Mouse (Mus musculus) liver, embryonic 11.5 days (tissue): ENCODE measurements around the gene Fkbp3. TPM values are rescaled to one million over a fixed set of nuclear protein-coding genes. Genes with fewer than 3 reads are reported as not detected.
"Not testable (repeated sequence)": the region's sequence is repeated elsewhere in the genome, so short reads cannot be mapped to it uniquely, and the experiment has no call there.

Source experiments
- ATAC-seq: fragments of 200-750 bp; cut with Nextera tagmentation; replicated peaks from 2 replicates; pipeline ENCODE4 v1.8.0; 2017; ENCODE audit warnings: moderate number of reproducible peaks, mild to moderate bottlenecking, moderate TSS enrichment, moderate library complexity; ENCODE audit not compliant: low FRiP score
- DNase-seq: peaks from one replicate; pipeline ENCODE4 v3.0.0-alpha.2; 2017; ENCODE audit warnings: low spot score
- H3K27ac ChIP-seq: fragments of 300-500 bp; sonication (generic); 2 replicates; pipeline ENCODE4 v1.5.1; 2014; ENCODE audit warnings: mild to moderate bottlenecking, low read depth, low read length, control low read depth
- H3K27me3 ChIP-seq: fragments of 300-500 bp; sonication (generic); replicated peaks from 2 replicates; pipeline ENCODE4 v1.6.1; 2014; ENCODE audit warnings: low read length, mixed read lengths; ENCODE audit not compliant: control insufficient read depth, insufficient read depth
- H3K36me3 ChIP-seq: fragments of 300-500 bp; sonication (generic); 2 replicates; pipeline ENCODE4 v1.6.1; 2014; ENCODE audit warnings: mild to moderate bottlenecking, low read length, moderate library complexity, mixed read lengths; ENCODE audit not compliant: control insufficient read depth, insufficient read depth
- H3K4me1 ChIP-seq: fragments of 300-500 bp; sonication (generic); replicated peaks from 2 replicates; pipeline ENCODE4 v1.6.1; 2014; ENCODE audit warnings: low read length, mixed read lengths; ENCODE audit not compliant: control insufficient read depth, insufficient read depth
- H3K4me2 ChIP-seq: fragments of 300-500 bp; sonication (generic); 2 replicates; pipeline ENCODE4 v1.6.1; 2014; ENCODE audit warnings: mild to moderate bottlenecking, control low read depth, moderate library complexity
- H3K4me3 ChIP-seq: fragments of 300-500 bp; sonication (generic); 2 replicates; pipeline ENCODE4 v1.5.1; 2014; ENCODE audit warnings: low read depth, low read length, control low read depth
- H3K9ac ChIP-seq: fragments of 300-500 bp; sonication (generic); 2 replicates; pipeline ENCODE4 v1.6.1; 2014; ENCODE audit warnings: low read depth, low read length, control low read depth
- H3K9me3 ChIP-seq: fragments of 300-500 bp; sonication (generic); 2 replicates; pipeline ENCODE4 v1.6.1; 2016; ENCODE audit warnings: low read length, inconsistent platforms, mixed read lengths; ENCODE audit not compliant: control insufficient read depth
- WGBS: fragments of 180-500 bp; shearing (Covaris S2); extraction: QIAGEN DNeasy Blood & Tissue Kit; methylation state at CpG from one replicate; pipeline ENCODE4 v1.1.7; 2014; 5-methylcytosine and 5-hydroxymethylcytosine counted together
- polyA plus RNA-seq: library from polyadenylated mRNA; unstranded; fragments of >200 nt; fragmentation: Nextera tagmentation; extraction: Ambion mirVana; gene quantifications from 2 replicates; pipeline ENCODE4 v1.2.1, GENCODE M21; 2014

The Fkbp3 gene
- 388 and 394 TPM in 2 replicates for polyA plus RNA-seq

GRCm38 (mm10) chr12:65073611-65074178, at the start of gene Fkbp3:
Gene Fkbp3 (minus strand): TSS chr12:65074007.
- Histone ChIP-seq H3K27me3 (no peaks in the 10 kb centered on the region), H3K9ac (peak within 1 kb of the TSS; percentile 89), H3K4me3 (peak within 1 kb of the TSS; percentile 95), H3K4me2 (peak within 1 kb of the TSS; percentile 88), H3K9me3 (no peaks in the 10 kb centered on the region), H3K4me1 (peaks cover 22% of the 10 kb centered on the region), H3K27ac (peak within 1 kb of the TSS; percentile 66), H3K36me3 (peaks cover 3% of the 10 kb centered on the region; the same call in 1 of the 2 replicates)
- under 1% methylated on average over 49 of the region's 49 CpGs for WGBS
- DNase-seq (peak; percentile 96), ATAC-seq (peak; percentile 98)

GRCm38 (mm10) chr12:65119451-65119850, 45.6 kb upstream of the Fkbp3 start:
- H3K4me3 ChIP-seq, result no peak overlapping the region
- no peaks in the 10 kb centered on the region for H3K4me1 ChIP-seq
- peaks cover 18% of the 10 kb centered on the region; the same call in 1 of the 2 replicates for H3K36me3 ChIP-seq
- ATAC-seq (no peak), DNase-seq (no peak)
- no peak overlapping the region for H3K4me2 ChIP-seq
- H3K9me3 ChIP-seq, result no peaks in the 10 kb centered on the region
- no peak overlapping the region for H3K27ac ChIP-seq
- H3K27me3 ChIP-seq, result no peaks in the 10 kb centered on the region
- WGBS, result 97% methylated on average over 5 of the region's 5 CpGs
- no peak overlapping the region for H3K9ac ChIP-seq

- WGBS, result 90% methylated on average over 7 of the region's 7 CpGs
- Histone ChIP-seq H3K9ac (no peak overlapping the region), H3K4me3 (no peak overlapping the region), H3K9me3 (no peaks in the 10 kb centered on the region), H3K36me3 (peaks cover 19% of the 10 kb centered on the region; the same call in 1 of the 2 replicates), H3K27me3 (no peaks in the 10 kb centered on the region), H3K4me1 (no peaks in the 10 kb centered on the region), H3K4me2 (no peak overlapping the region), H3K27ac (no peak overlapping the region)
- DNase-seq (no peak), ATAC-seq (no peak)
Observed at GRCm38 (mm10) chr12:65118968-65119367, 45.2 kb upstream of the Fkbp3 start.

- ATAC-seq, H3K4me2 ChIP-seq, H3K27ac ChIP-seq, H3K27me3 ChIP-seq, H3K4me3 ChIP-seq, H3K4me1 ChIP-seq, DNase-seq, H3K9ac ChIP-seq, H3K9me3 ChIP-seq: not testable (repeated sequence)
- 95% methylated on average over 3 of the region's 3 CpGs for WGBS
- H3K36me3 ChIP-seq, result peaks cover 28% of the 10 kb centered on the region
Observed at GRCm38 (mm10) chr12:65114978-65115377, 41.2 kb upstream of the Fkbp3 start.

- Histone ChIP-seq H3K9me3 (no peaks in the 10 kb centered on the region), H3K27me3 (no peaks in the 10 kb centered on the region), H3K27ac (no peak overlapping the region), H3K4me3 (no peak overlapping the region), H3K4me1 (no peaks in the 10 kb centered on the region), H3K9ac (no peak overlapping the region), H3K4me2 (no peak overlapping the region), H3K36me3 (peaks cover 34% of the 10 kb centered on the region)
- ATAC-seq, result no peak
- WGBS, result 87% methylated on average over 4 of the region's 4 CpGs
- DNase-seq, result no peak
Observed at GRCm38 (mm10) chr12:65113925-65114324, 40.1 kb upstream of the Fkbp3 start.

- DNase-seq (no peak), ATAC-seq (no peak)
- no peaks in the 10 kb centered on the region for H3K27me3 ChIP-seq
- H3K4me1 ChIP-seq, result no peaks in the 10 kb centered on the region
- H3K36me3 ChIP-seq, result peaks cover 29% of the 10 kb centered on the region
- no peak overlapping the region for H3K4me3 ChIP-seq
- 90% methylated on average over 1 of the region's 1 CpGs for WGBS
- no peak overlapping the region for H3K27ac ChIP-seq
- H3K9me3 ChIP-seq, result no peaks in the 10 kb centered on the region
- H3K4me2 ChIP-seq, result no peak overlapping the region
- no peak overlapping the region for H3K9ac ChIP-seq
Observed at GRCm38 (mm10) chr12:65112811-65113210, 39.0 kb upstream of the Fkbp3 start.

- H3K4me1 ChIP-seq, result no peaks in the 10 kb centered on the region
- H3K4me3 ChIP-seq, result no peak overlapping the region
- 73% methylated on average over 3 of the region's 3 CpGs for WGBS
- no peak overlapping the region for H3K4me2 ChIP-seq
- H3K27me3 ChIP-seq, result no peaks in the 10 kb centered on the region
- no peak overlapping the region for H3K27ac ChIP-seq
- H3K36me3 ChIP-seq, result peaks cover 24% of the 10 kb centered on the region
- ATAC-seq (no peak), DNase-seq (no peak)
- H3K9me3 ChIP-seq, result no peaks in the 10 kb centered on the region
- H3K9ac ChIP-seq, result no peak overlapping the region
Observed at GRCm38 (mm10) chr12:65111503-65111902, 37.7 kb upstream of the Fkbp3 start.

GRCm38 (mm10) chr12:65108746-65109145, 34.9 kb upstream of the Fkbp3 start:
- Histone ChIP-seq H3K4me1 (no peaks in the 10 kb centered on the region), H3K4me3 (no peak overlapping the region), H3K36me3 (peaks cover 22% of the 10 kb centered on the region), H3K9ac (no peak overlapping the region), H3K27me3 (no peaks in the 10 kb centered on the region), H3K27ac (no peak overlapping the region), H3K4me2 (no peak overlapping the region), H3K9me3 (no peaks in the 10 kb centered on the region)
- DNase-seq (no peak), ATAC-seq (no peak)
- WGBS, result 84% methylated on average over 1 of the region's 1 CpGs

GRCm38 (mm10) chr12:65076906-65077305, 3.1 kb upstream of the Fkbp3 start:
- peak overlapping the region; percentile 86 for H3K9ac ChIP-seq
- peak overlapping the region; percentile 95 for H3K4me3 ChIP-seq
- DNase-seq (no peak), ATAC-seq (no peak)
- peaks cover 22% of the 10 kb centered on the region for H3K4me1 ChIP-seq
- H3K36me3 ChIP-seq, result no peaks in the 10 kb centered on the region
- H3K27ac ChIP-seq, result no peak overlapping the region
- H3K9me3 ChIP-seq, result no peaks in the 10 kb centered on the region
- H3K27me3 ChIP-seq, result no peaks in the 10 kb centered on the region
- peak overlapping the region; percentile 88 for H3K4me2 ChIP-seq
- WGBS, result 58% methylated on average over 9 of the region's 9 CpGs
